Comparison of ENCODE assay signal across 9 mouse cellular contexts in genomic region chr4:80765781-80766180, GRCm38 (mm10).
A peak's percentile ranks its signal among the peaks of the same experiment; 100 is the strongest.
DNase-seq lines count a peak whose midpoint lies in the region; ATAC-seq and TF ChIP-seq lines count a peak whose summit lies in the region.
"Had no signal": no experiment of that assay in that cellular context is flagged by ENCODE, and none has a peak within 500 bp of the region (broad histone marks: within the 10 kb centered on the region; RNA-seq: fewer than 3 reads in every experiment).

No protein-coding gene starts in this region.

- no peaks in the 10 kb centered on the region for H3K4me1 ChIP-seq in heart, embryonic 10.5 days
- no peaks in the 10 kb centered on the region for H3K4me1 ChIP-seq in forebrain, embryonic 12.5 days
- no peaks in the 10 kb centered on the region for H3K4me1 ChIP-seq in intestine, embryonic 14.5 days (replicated peaks; ENCODE audit: control insufficient read depth, insufficient read depth, low read length)
- H3K4me1 ChIP-seq: liver, embryonic 15.5 days had no signal

- no peak for TF ChIP-seq POLR2A in brain, embryonic 14.5 days (IDR thresholded peaks at IDR 0.05; ENCODE audit: borderline replicate concordance, extremely low read depth, insufficient read depth, insufficient read length, poor library complexity, severe bottlenecking)

- H3K4me2 ChIP-seq in forebrain, embryonic 12.5 days, result no peak overlapping the region
- no peak overlapping the region for H3K4me2 ChIP-seq in intestine, embryonic 14.5 days (ENCODE audit: low read length)
- H3K4me2 ChIP-seq: liver, embryonic 15.5 days had no signal

- H3K27ac ChIP-seq in heart, embryonic 10.5 days, result no peak overlapping the region
- no peak overlapping the region for H3K27ac ChIP-seq in forebrain, embryonic 12.5 days
- H3K27ac ChIP-seq in intestine, embryonic 14.5 days (ENCODE audit: low read depth), result no peak overlapping the region
- H3K27ac ChIP-seq: liver, embryonic 15.5 days had no signal

- no peaks in the 10 kb centered on the region for H3K27me3 ChIP-seq in heart, embryonic 10.5 days (ENCODE audit: insufficient read depth, poor library complexity, severe bottlenecking)
- no peaks in the 10 kb centered on the region for H3K27me3 ChIP-seq in forebrain, embryonic 12.5 days
- no peaks in the 10 kb centered on the region for H3K27me3 ChIP-seq in intestine, embryonic 14.5 days (replicated peaks; ENCODE audit: control insufficient read depth, insufficient read depth, low read length)
- H3K27me3 ChIP-seq: liver, embryonic 15.5 days had no signal

- peak; percentile 62; the same call in 1 of the 2 replicates for ATAC-seq in forebrain, embryonic 12.5 days (ENCODE audit: low FRiP score)
- no peak for ATAC-seq in intestine, embryonic 14.5 days (replicated peaks; ENCODE audit: low FRiP score, low TSS enrichment, low read depth)
- ATAC-seq in erythroblast, adult 5-6 weeks (replicated peaks; ENCODE audit: low FRiP score, poor library complexity, severe bottlenecking), result no peak

- H3K9ac ChIP-seq in forebrain, embryonic 12.5 days, result no peak overlapping the region
- H3K9ac ChIP-seq in intestine, embryonic 14.5 days (ENCODE audit: low read length), result no peak overlapping the region
- H3K9ac ChIP-seq: liver, embryonic 15.5 days had no signal

- WGBS in heart, embryonic 10.5 days, result 38% methylated on average over 4 of the region's 4 CpGs
- WGBS in forebrain, embryonic 12.5 days, result 46% methylated on average over 4 of the region's 4 CpGs
- 39% methylated on average over 4 of the region's 4 CpGs for WGBS in intestine, embryonic 14.5 days

- intact Hi-C loops in left cerebral cortex, postnatal 10 days (cut with DNase I), result no loop called here

- no peaks in the 10 kb centered on the region for H3K36me3 ChIP-seq in heart, embryonic 10.5 days
- no peaks in the 10 kb centered on the region for H3K36me3 ChIP-seq in forebrain, embryonic 12.5 days (replicated peaks)
- no peaks in the 10 kb centered on the region for H3K36me3 ChIP-seq in intestine, embryonic 14.5 days (ENCODE audit: control insufficient read depth, insufficient read depth, low read length)
- H3K36me3 ChIP-seq: liver, embryonic 15.5 days had no signal

- TF ChIP-seq CTCF in brain, embryonic 14.5 days (IDR thresholded peaks at IDR 0.05; ENCODE audit: borderline replicate concordance, extremely low read depth, insufficient read depth, insufficient read length), result peak; percentile 73; the same call in 1 of the 2 replicates

- DNase-seq in heart, adult 8-10 months (ENCODE audit: low spot score), result peak; percentile 8
- no peak for DNase-seq in heart, embryonic 10.5 days (ENCODE audit: low spot score)
- peak; percentile 92 for DNase-seq in brain, embryonic 14.5 days (ENCODE audit: low read depth)
- DNase-seq in intestine, embryonic 14.5 days (ENCODE audit: low spot score), result peak; percentile 70
- peak; percentile 52 to 80 for DNase-seq in left cerebral cortex, postnatal 10 days (ENCODE audit: extremely low spot score in 1 of 2, low spot score in 2 of 2)
- peak; percentile 40 for DNase-seq in neural tube, embryonic 10.5 days (ENCODE audit: extremely low spot score, low spot score)

- H3K9me3 ChIP-seq in heart, embryonic 10.5 days, result no peaks in the 10 kb centered on the region
- H3K9me3 ChIP-seq in forebrain, embryonic 12.5 days, result no peaks in the 10 kb centered on the region
- H3K9me3 ChIP-seq in intestine, embryonic 14.5 days (ENCODE audit: control insufficient read depth, low read length), result no peaks in the 10 kb centered on the region
- H3K9me3 ChIP-seq: liver, embryonic 15.5 days had no signal

- no peak overlapping the region for H3K4me3 ChIP-seq in heart, embryonic 10.5 days
- H3K4me3 ChIP-seq in forebrain, embryonic 12.5 days (replicated peaks), result no peak overlapping the region
- no peak overlapping the region for H3K4me3 ChIP-seq in intestine, embryonic 14.5 days (ENCODE audit: low read depth, low read length)
- H3K4me3 ChIP-seq: liver, embryonic 15.5 days had no signal
